Mouse (Mus musculus): ENCODE measurements at regions not wholly inside any gene's neighbourhood (a gene's known extent, or its start where the extent isn't known, plus 50 kb on each side); places are given as distances from the start of the nearest gene placed in this dataset.

DNA sequence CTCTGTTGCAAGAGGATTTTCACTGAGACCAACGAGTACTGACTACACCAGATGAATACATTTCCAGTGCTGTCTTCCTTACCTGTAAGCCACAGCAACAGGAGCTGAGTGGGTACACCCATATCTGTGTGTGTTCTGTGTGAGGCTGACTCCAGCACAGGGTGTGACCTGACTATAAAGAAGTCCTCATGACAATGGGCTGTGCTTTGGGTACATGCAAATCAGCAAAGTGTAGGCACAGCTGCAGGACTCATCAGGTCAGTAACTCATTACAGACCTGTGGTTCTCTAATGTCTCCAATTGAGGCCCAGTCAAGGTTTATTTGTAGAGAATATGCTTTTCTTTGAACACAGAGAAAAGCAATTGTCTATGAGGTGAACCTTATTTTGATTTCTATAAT lies 1299.6 kb upstream of the Tacstd2 start:
- TF ChIP-seq CTCF (IDR thresholded peaks at IDR 0.05; ENCODE audit: borderline replicate concordance, control insufficient read depth, extremely low read depth, insufficient read depth, low read length, poor library complexity) (no peak), POLR2A (IDR thresholded peaks at IDR 0.05; ENCODE audit: control insufficient read depth, extremely low read depth, insufficient read depth, low read length, poor library complexity) (no peak)
